Mouse (Mus musculus): Measurements from ENCODE around the gene Plxdc2.

Plxdc2 gene

GRCm38 (mm10) chr2:16356106-16356818 lies at the start of gene Plxdc2:
TSS of gene Plxdc2 (plus strand) at chr2:16356304.
- DNase-seq (ENCODE audit: extremely low read depth, low read depth), result no peak

DNA sequence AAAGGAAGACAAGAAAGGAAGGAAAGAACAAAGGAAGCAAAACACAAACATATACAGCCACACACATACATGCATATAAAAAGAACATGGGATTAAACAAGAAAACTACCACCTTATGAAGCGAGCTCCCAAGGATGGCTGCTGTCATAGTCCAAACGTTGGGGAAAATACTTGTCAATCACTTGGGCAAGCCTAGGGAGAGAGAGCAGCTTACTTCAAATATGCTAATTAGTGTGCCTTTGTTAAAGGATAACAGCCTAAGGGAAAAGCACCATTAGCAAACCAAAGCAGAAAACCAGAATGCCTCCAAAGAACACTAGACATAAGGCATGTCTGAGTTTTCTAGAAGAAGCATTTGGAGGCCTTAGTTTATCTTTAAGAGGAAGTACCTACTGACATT lies 45.7 kb upstream of the Plxdc2 start:
- no peak for DNase-seq (ENCODE audit: extremely low read depth, low read depth)

GRCm38 (mm10) chr2:16312400-16313070 lies 43.6 kb upstream of the Plxdc2 start:
- no peak for DNase-seq (ENCODE audit: extremely low read depth, low read depth)

GRCm38 (mm10) chr2:16335194-16335781 lies 20.8 kb upstream of the Plxdc2 start:
- no peak for DNase-seq (ENCODE audit: extremely low read depth, low read depth)

GRCm38 (mm10) chr2:16344564-16344963 lies 11.5 kb upstream of the Plxdc2 start:
- DNase-seq (ENCODE audit: extremely low read depth, low read depth), result no peak

- no peak for DNase-seq (ENCODE audit: extremely low read depth, low read depth)
These were observed 5.0 kb upstream of the Plxdc2 start for GRCm38 (mm10) chr2:16351106-16351505.

- DNase-seq (ENCODE audit: extremely low read depth, low read depth), result no peak
These were observed 446 bp upstream of the Plxdc2 start for GRCm38 (mm10) chr2:16355611-16356105.

- DNase-seq (ENCODE audit: extremely low read depth, low read depth), result no peak
These were observed 1.1 kb downstream of the Plxdc2 start for GRCm38 (mm10) chr2:16356921-16357837.

DNA sequence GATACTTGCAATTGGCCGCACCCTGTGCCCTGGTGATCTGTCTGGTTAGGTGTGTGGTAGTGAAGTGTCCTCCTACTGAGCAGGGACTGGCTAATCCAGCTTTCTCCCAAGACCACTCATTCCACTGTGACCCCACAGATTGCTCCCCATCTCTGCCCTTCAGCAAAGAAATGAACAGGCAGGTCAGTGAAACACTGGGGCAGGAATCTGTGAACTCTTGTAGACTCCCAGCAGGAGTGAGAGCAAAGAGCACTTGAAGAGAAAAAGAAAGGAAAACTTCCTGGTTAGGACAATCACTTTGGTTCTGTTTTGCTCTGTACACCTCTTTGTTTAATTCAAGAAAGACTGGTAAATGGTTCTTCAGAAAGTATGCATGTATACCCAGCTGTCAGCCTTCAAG lies 1.8 kb downstream of the Plxdc2 start:
- DNase-seq (ENCODE audit: extremely low read depth, low read depth), result no peak

DNA sequence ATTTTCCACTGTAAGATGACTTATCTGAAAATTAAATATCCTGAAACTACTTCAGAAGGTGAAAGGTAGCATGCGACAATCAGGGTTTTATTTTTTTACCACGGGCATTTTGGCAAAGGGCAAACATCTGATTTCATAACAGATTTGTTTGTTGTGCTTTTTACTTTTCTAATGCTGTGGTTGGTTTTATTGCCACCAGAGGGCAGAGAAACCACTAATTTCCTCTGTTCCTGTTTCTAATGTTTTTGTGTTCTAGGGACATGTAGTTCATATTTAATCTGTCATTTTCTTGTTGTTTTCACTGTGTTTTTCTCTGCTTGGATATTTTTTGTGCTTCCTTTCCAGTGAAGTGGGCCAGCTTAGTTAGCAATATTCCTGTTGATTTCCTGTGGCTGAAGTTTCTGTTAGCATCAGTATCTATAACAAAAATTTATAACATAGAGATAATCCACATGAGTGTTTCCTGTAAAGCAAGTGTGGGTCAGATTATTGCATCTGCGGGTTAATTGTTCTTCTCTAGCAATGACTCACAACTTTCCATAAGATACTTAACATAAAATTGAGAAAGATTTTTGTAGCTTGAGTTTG lies 3.3 kb downstream of the Plxdc2 start:
- no peak for DNase-seq (ENCODE audit: extremely low read depth, low read depth)

GRCm38 (mm10) chr2:16364749-16365148 lies 8.6 kb downstream of the Plxdc2 start:
- DNase-seq (ENCODE audit: extremely low read depth, low read depth), result no peak

GRCm38 (mm10) chr2:16365830-16366401 lies 9.8 kb downstream of the Plxdc2 start:
- DNase-seq (ENCODE audit: extremely low read depth, low read depth), result no peak

GRCm38 (mm10) chr2:16370419-16370818 lies 14.3 kb downstream of the Plxdc2 start:
- no peak for DNase-seq (ENCODE audit: extremely low read depth, low read depth)

- no peak for DNase-seq (ENCODE audit: extremely low read depth, low read depth)
These were observed 18.2 kb downstream of the Plxdc2 start for GRCm38 (mm10) chr2:16374288-16374687.

DNA sequence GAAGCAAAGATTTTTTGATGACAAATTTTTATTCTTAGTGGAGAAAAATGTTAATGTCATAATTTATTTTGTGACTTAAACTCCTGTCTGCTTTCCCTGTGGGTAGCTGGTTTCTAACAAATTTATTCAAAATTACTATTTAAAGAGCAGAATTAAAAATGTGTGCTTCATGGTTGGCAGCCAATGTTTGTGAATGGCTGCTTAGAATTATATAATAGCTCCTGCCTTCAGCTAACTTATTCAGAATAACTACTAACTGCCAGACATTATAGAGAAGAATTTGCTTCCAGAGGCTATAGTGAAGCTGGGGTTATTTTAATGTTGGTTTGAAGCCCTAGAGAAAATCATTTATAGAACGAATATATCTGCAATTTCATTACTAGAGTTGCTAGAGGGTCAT lies 30.1 kb downstream of the Plxdc2 start:
- no peak for DNase-seq (ENCODE audit: extremely low read depth, low read depth)

DNA sequence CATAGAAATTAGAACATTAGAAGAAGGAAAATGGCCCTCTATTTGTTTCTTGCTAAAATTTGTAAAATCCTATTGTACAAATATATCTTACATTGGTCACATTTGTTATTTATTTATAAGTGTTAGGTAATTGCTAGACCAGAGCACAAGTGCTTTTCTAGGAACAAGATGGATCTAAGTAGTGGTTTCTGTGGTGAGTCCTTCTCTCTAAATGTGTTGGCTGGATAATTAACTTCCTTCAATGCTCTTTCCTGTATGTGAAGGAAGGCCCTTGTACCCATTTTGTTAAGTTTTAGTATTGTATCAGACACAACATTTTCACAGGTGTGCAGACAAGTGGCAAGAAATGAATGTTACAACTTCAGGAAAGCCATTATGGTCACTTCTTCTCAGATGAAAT lies 30.6 kb downstream of the Plxdc2 start:
- no peak for DNase-seq (ENCODE audit: extremely low read depth, low read depth)

GRCm38 (mm10) chr2:16387787-16388186 lies 31.7 kb downstream of the Plxdc2 start:
- DNase-seq (ENCODE audit: extremely low read depth, low read depth), result no peak

DNA sequence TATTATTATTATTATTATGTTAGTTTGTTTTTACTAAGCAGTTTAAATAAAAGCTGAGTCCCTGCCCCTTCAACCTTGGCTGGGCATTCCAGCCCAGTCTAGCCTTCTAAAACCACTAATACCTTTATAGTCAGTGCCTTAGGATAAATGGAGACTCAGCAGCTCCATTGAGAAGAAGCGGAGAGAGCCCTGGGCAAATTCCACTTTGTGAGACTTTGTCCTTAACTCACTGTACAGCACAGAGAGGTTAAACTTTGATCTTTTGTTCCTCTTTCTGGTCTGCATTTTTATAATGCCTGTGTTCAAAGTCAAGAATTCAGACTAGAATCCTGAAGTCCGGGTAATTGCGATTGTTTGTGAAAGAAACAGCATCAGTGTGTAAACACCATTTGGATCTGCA lies 41.4 kb downstream of the Plxdc2 start:
- no peak for DNase-seq (ENCODE audit: extremely low read depth, low read depth)

GRCm38 (mm10) chr2:16398006-16398405 lies 41.9 kb downstream of the Plxdc2 start:
- no peak for DNase-seq (ENCODE audit: extremely low read depth, low read depth)

DNA sequence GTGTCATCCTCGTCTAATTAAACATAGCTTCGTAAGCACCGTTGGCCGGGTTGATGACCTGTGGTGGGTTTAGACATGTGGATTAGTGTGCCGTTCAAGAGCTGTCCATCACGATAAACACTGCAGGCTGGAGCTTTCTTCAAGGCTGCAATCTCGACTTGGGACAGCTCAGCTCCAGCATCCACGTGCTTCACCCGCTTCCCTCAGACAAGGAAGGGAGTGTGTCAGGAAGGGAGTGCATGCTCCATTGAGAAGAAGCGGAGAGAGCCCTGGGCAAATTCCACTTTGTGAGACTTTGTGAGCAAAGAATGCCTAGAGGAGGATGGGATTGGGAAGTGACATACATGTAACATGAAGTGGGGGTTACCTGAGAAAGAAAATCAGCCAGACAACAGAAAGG lies 42.8 kb downstream of the Plxdc2 start:
- DNase-seq (ENCODE audit: extremely low read depth, low read depth), result no peak

GRCm38 (mm10) chr2:16406508-16406907 lies 50.4 kb downstream of the Plxdc2 start:
- no peak for DNase-seq (ENCODE audit: extremely low read depth, low read depth)

Measured in MEL-GATA-1-ER (cell line).